Mouse (Mus musculus) CH12.LX (cell line): ENCODE measurements around the gene Sept3. TPM values are rescaled to one million over a fixed set of nuclear protein-coding genes. Genes with fewer than 3 reads are reported as not detected.

Experiments
- DNase-seq: peaks from one replicate; pipeline ENCODE4 v3.0.0-alpha.2; 2013; ENCODE audit errors: extremely low read depth
- H3K27ac ChIP-seq: 2 replicates; pipeline ENCODE4 v1.5.1; 2012; ENCODE audit warnings: low read depth, mild to moderate bottlenecking, control low read depth, moderate library complexity; ENCODE audit not compliant: insufficient read depth
- H3K27me3 ChIP-seq: replicated peaks from 2 replicates; pipeline ENCODE3; 2012; ENCODE audit warnings: inconsistent platforms
- H3K36me3 ChIP-seq, 2 experiments: replicated peaks in 1 of 2; 2 replicates each; pipeline versions ENCODE3 to v1.6.1; 2012; ENCODE audit warnings: inconsistent platforms in 1 of 2, low read length in 1 of 2, mild to moderate bottlenecking in 1 of 2, mixed read lengths in 1 of 2, moderate library complexity in 1 of 2; ENCODE audit not compliant: control insufficient read depth in 1 of 2, insufficient read depth in 1 of 2
- H3K4me1 ChIP-seq, 2 experiments: 2 replicates each; pipeline ENCODE4 v1.6.1; 2012; ENCODE audit warnings: inconsistent platforms in 1 of 2, moderate library complexity in 1 of 2; ENCODE audit not compliant: insufficient read depth in 2 of 2, control insufficient read depth in 1 of 2
- H3K4me2 ChIP-seq: 2 replicates; pipeline ENCODE4 v1.6.1; 2012; ENCODE audit warnings: low read depth, mild to moderate bottlenecking, control low read depth; ENCODE audit not compliant: poor library complexity, insufficient read depth, severe bottlenecking
- H3K4me3 ChIP-seq, 3 experiments: fragments of 150-350 bp in 1 of 3; sonication (generic) in 1 of 3; replicated peaks in 1 of 3; 2 replicates each; pipeline versions ENCODE3 to v1.5.1; 2011 to 2012; ENCODE audit warnings: low read depth in 2 of 3, low read length in 2 of 3, mild to moderate bottlenecking in 2 of 3, moderate library complexity in 2 of 3, control low read depth in 1 of 3, improper control_type of control experiment in 1 of 3, inconsistent platforms in 1 of 3, mixed read lengths in 1 of 3; ENCODE audit not compliant: poor library complexity in 1 of 3
- H3K79me2 ChIP-seq: replicated peaks from 2 replicates; pipeline ENCODE4 v1.6.1; 2012; ENCODE audit warnings: mild to moderate bottlenecking, moderate library complexity; ENCODE audit not compliant: control insufficient read depth, poor library complexity, insufficient read depth, severe bottlenecking; ENCODE audit errors: extremely low read depth
- H3K9ac ChIP-seq: 2 replicates; pipeline ENCODE4 v1.6.1; 2012; ENCODE audit warnings: low read depth, mild to moderate bottlenecking, control low read depth, moderate library complexity; ENCODE audit not compliant: insufficient read depth
- H3K9me3 ChIP-seq: replicated peaks from 2 replicates; pipeline ENCODE3; 2012; ENCODE audit warnings: low read length, inconsistent platforms, mixed read lengths
- CTCF ChIP-seq, 2 experiments: IDR thresholded peaks in 1 of 2; conservative IDR thresholded peaks in 1 of 2; 2 replicates each; pipeline ENCODE4 v1.5.1; 2011 to 2012; ENCODE audit warnings: low read depth in 2 of 2, low read length in 2 of 2, improper control_type of control experiment in 1 of 2, inconsistent platforms in 1 of 2, mild to moderate bottlenecking in 1 of 2, moderate library complexity in 1 of 2
- HCFC1 ChIP-seq: IDR thresholded peaks from 2 replicates; pipeline ENCODE4 v1.6.1; 2012; ENCODE audit warnings: low read depth, mild to moderate bottlenecking, inconsistent platforms, low read length, improper control_type of control experiment
- JUN ChIP-seq: IDR thresholded peaks from 2 replicates; pipeline ENCODE4 v1.6.1; 2011; ENCODE audit warnings: low read depth, mild to moderate bottlenecking, low read length, improper control_type of control experiment, moderate library complexity; ENCODE audit not compliant: insufficient read depth
- KAT2A ChIP-seq: IDR thresholded peaks from 2 replicates; pipeline ENCODE4 v1.6.1; 2012; ENCODE audit warnings: low read length, improper control_type of control experiment, inconsistent platforms; ENCODE audit not compliant: insufficient replicate concordance
- MAFK ChIP-seq: IDR thresholded peaks from 2 replicates; pipeline ENCODE4 v1.6.1; 2011; ENCODE audit warnings: low read length, improper control_type of control experiment; ENCODE audit not compliant: insufficient replicate concordance
- MAX ChIP-seq: IDR thresholded peaks from 2 replicates; pipeline ENCODE4 v1.6.1; 2011; ENCODE audit warnings: low read length, improper control_type of control experiment
- MYC ChIP-seq: IDR thresholded peaks from 2 replicates; pipeline ENCODE4 v1.6.1; 2011; ENCODE audit warnings: low read depth, mild to moderate bottlenecking, improper control_type of control experiment, low read length
- NRF1 ChIP-seq: IDR thresholded peaks from 2 replicates; pipeline ENCODE4 v1.6.1; 2014; ENCODE audit warnings: low read depth, mild to moderate bottlenecking, inconsistent platforms, low read length, improper control_type of control experiment, moderate library complexity
- PAX5 ChIP-seq: IDR thresholded peaks from 2 replicates; pipeline ENCODE4 v1.6.1; 2012; ENCODE audit warnings: low read length, inconsistent platforms, mixed read lengths
- POLR2A ChIP-seq: IDR thresholded peaks from 2 replicates; pipeline ENCODE4 v1.6.1; 2011; ENCODE audit warnings: low read depth, mild to moderate bottlenecking, improper control_type of control experiment, low read length
- RAD21 ChIP-seq: IDR thresholded peaks from 2 replicates; pipeline ENCODE4 v1.6.1; 2011; ENCODE audit warnings: low read depth, mild to moderate bottlenecking, low read length, improper control_type of control experiment, moderate library complexity
- TCF12 ChIP-seq: IDR thresholded peaks from 2 replicates; pipeline ENCODE4 v1.6.1; 2014; ENCODE audit warnings: low read depth, mild to moderate bottlenecking, inconsistent platforms, low read length, improper control_type of control experiment
- UBTF ChIP-seq: IDR thresholded peaks from 2 replicates; pipeline ENCODE4 v1.6.1; 2012; ENCODE audit warnings: low read depth, mild to moderate bottlenecking, inconsistent platforms, low read length, improper control_type of control experiment, moderate library complexity
- USF1 ChIP-seq: IDR thresholded peaks from 2 replicates; pipeline ENCODE4 v1.6.1; 2014; ENCODE audit warnings: low read depth, mild to moderate bottlenecking, inconsistent platforms, low read length, improper control_type of control experiment
- USF2 ChIP-seq: conservative IDR thresholded peaks from 2 replicates; pipeline ENCODE4 v1.6.1; 2011; ENCODE audit warnings: low read depth, low read length, improper control_type of control experiment
- ZC3H11A ChIP-seq: IDR thresholded peaks from 2 replicates; pipeline ENCODE4 v1.6.1; 2012; ENCODE audit warnings: low read depth, mild to moderate bottlenecking, inconsistent platforms, low read length, improper control_type of control experiment
- dilution Hi-C: fragments of 300-500 bp; cut with MboI; formaldehyde crosslinking; loops from 2 replicates; pipeline ENCODE4 v1.14.3; 2020; ENCODE audit warnings: low sequenced_read_pairs; ENCODE audit not compliant: extremely low pct_unique_long_range_greater_than_20kb, extremely low pct_ligation_motif_present
- in situ Hi-C: fragments of 300-500 bp; cut with MboI; formaldehyde crosslinking; loops from 3 replicates; pipeline ENCODE4 v1.14.3; 2019; ENCODE audit warnings: low sequenced_read_pairs, low pct_ligation_motif_present, low pct_unique_long_range_greater_than_20kb, mixed read lengths
- polyA plus RNA-seq: library from polyadenylated mRNA; unstranded; fragments of >175 nt; gene quantifications from 2 replicates; pipeline ENCODE4 v1.2.1, GENCODE M21; 2012; ENCODE audit warnings: low read depth; ENCODE audit not compliant: insufficient read length
- total RNA-seq, 2 experiments: library from RNA; depleted of rRNA; stranded (reverse); fragments of 300-350 nt in 1 of 2; fragments of >200 nt in 1 of 2; gene quantifications; 2 replicates each; pipeline ENCODE4 v1.2.3; 2012 to 2014

The Sept3 gene
- total and polyA plus RNA-seq, 3 experiments: 0.04 to 0.07 TPM; not detected in 1

- Histone ChIP-seq H3K9me3 (peaks cover 5% of the 10 kb centered on the region), H3K79me2 (no peaks in the 10 kb centered on the region), H3K9ac (no peak overlapping the region), H3K27me3 (peaks cover 62% of the 10 kb centered on the region), H3K4me3 (no peak overlapping the region), H3K36me3 (no peaks in the 10 kb centered on the region), H3K27ac (no peak overlapping the region)
- in situ Hi-C loops: loop anchor here (25.0 kb wide), 1 partner anchor 501 kb away; the partner anchor contains the start of gene Cyp2d26
- TF ChIP-seq UBTF: no peak
- TF ChIP-seq JUN: no peak
- TF ChIP-seq, all 38 proteins: peak for 0
- Histone ChIP-seq H3K4me2 (no peak overlapping the region), H3K4me1 (peaks cover 0 to 3% of the 10 kb centered on the region in 2 experiments; a peak in 2 of 4 replicates)
- dilution Hi-C loops: no loop called here
- no peak for DNase-seq
Observed at GRCm38 (mm10) chr15:82286157-82286556, 11.5 kb downstream of the Sept3 start.

- in situ Hi-C loops: loop anchor here (25.0 kb wide), 1 partner anchor 497 kb away; the partner anchor contains the start of gene Cyp2d26
Observed at GRCm38 (mm10) chr15:82290252-82290651, 15.6 kb downstream of the Sept3 start.

DNA sequence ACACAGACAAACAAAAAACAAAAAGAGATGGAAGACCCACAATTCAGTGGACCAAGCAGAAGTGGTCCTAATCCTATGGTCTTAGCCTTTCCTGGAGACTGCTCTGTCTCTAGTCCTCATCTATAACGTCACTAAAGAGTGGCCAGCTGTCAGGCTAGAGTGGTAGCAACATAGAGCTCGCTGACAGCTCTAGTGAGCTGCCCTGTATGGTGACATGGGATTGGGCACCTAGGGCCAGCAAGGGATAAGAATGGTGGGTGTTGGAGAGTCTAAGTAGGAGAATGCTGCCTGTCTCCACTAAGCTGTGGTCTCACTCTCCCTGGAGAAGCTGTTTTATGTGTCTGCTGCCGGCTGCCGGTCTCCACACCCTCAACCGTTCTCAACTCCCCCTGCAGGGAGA lies 18.2 kb downstream of the Sept3 start:
- Histone ChIP-seq H3K4me1 (no peaks in the 10 kb centered on the region), H3K9ac (no peak overlapping the region), H3K79me2 (no peaks in the 10 kb centered on the region), H3K9me3 (no peaks in the 10 kb centered on the region), H3K27me3 (peaks cover 65% of the 10 kb centered on the region), H3K27ac (no peak overlapping the region), H3K4me2 (no peak overlapping the region), H3K36me3 (no peaks in the 10 kb centered on the region), H3K4me3 (no peak overlapping the region)
- DNase-seq: no peak
- dilution Hi-C loops: no loop called here
- in situ Hi-C loops: loop anchor here (25.0 kb wide), 1 partner anchor 494 kb away; the partner anchor contains the start of gene Cyp2d26
- no peak for TF ChIP-seq MAFK
- TF ChIP-seq RAD21: no peak
- TF ChIP-seq MAX: no peak
- no peak for TF ChIP-seq USF1
- TF ChIP-seq HCFC1: no peak
- TF ChIP-seq KAT2A: no peak
- TF ChIP-seq UBTF: no peak
- no peak for TF ChIP-seq NRF1
- no peak for TF ChIP-seq TCF12
- TF ChIP-seq PAX5: no peak
- TF ChIP-seq CTCF (conservative IDR thresholded peaks at IDR 0.05 in 1 of 2, IDR thresholded peaks at IDR 0.05 in 1 of 2; ENCODE audit: low read depth in 2 of 2, low read length in 2 of 2): no peak
- TF ChIP-seq MYC: no peak

More at GRCm38 (mm10) chr15:82290252-82290651, 15.6 kb downstream of the Sept3 start:
- H3K4me1 ChIP-seq: peaks cover 0 to 3% of the 10 kb centered on the region in 2 experiments; a peak in 2 of 4 replicates
- no peaks in the 10 kb centered on the region for H3K79me2 ChIP-seq
- no peaks in the 10 kb centered on the region for H3K9me3 ChIP-seq
- H3K9ac ChIP-seq: no peak overlapping the region
- no peak overlapping the region for H3K4me2 ChIP-seq
- dilution Hi-C loops: no loop called here
- TF ChIP-seq PAX5: no peak
- TF ChIP-seq ZC3H11A: no peak
- TF ChIP-seq USF2: no peak
- no peak for TF ChIP-seq JUN
- TF ChIP-seq POLR2A: no peak
- no peak overlapping the region for H3K27ac ChIP-seq
- H3K4me3 ChIP-seq: no peak overlapping the region
- peaks cover 75% of the 10 kb centered on the region for H3K27me3 ChIP-seq
- DNase-seq: no peak
- no peaks in the 10 kb centered on the region for H3K36me3 ChIP-seq
